Mouse (Mus musculus) embryonic facial prominence, embryonic 14.5 days (tissue): ENCODE measurements around the gene Uaca. TPM values are rescaled to one million over a fixed set of nuclear protein-coding genes. Genes with fewer than 3 reads are reported as not detected.

Source experiments
- ATAC-seq: fragments of 200-750 bp; cut with Nextera tagmentation; 2 replicates; pipeline ENCODE4 v1.8.0; 2017; ENCODE audit warnings: low read depth, moderate number of reproducible peaks, moderate TSS enrichment
- DNase-seq: peaks from one replicate; pipeline ENCODE4 v3.0.0-alpha.2; 2015; ENCODE audit warnings: low spot score
- H3K27ac ChIP-seq: fragments of 300-500 bp; sonication (generic); replicated peaks from 2 replicates; pipeline ENCODE4 v1.5.1; 2014; ENCODE audit warnings: low read depth, mild to moderate bottlenecking, low read length, moderate library complexity
- H3K27me3 ChIP-seq: fragments of 300-500 bp; sonication (generic); replicated peaks from 2 replicates; pipeline ENCODE4 v1.6.1; 2014; ENCODE audit warnings: low read length; ENCODE audit not compliant: control insufficient read depth, insufficient read depth
- H3K36me3 ChIP-seq: fragments of 300-500 bp; sonication (generic); 2 replicates; pipeline ENCODE4 v1.6.1; 2014; ENCODE audit warnings: low read length, mixed read lengths; ENCODE audit not compliant: control insufficient read depth, insufficient read depth
- H3K4me1 ChIP-seq: fragments of 300-500 bp; sonication (generic); 2 replicates; pipeline ENCODE4 v1.6.1; 2014; ENCODE audit warnings: antibody characterized with exemption, low read length; ENCODE audit not compliant: control insufficient read depth, insufficient read depth
- H3K4me2 ChIP-seq: fragments of 300-500 bp; sonication (generic); 2 replicates; pipeline ENCODE4 v1.6.1; 2014; ENCODE audit warnings: low read depth, mild to moderate bottlenecking, low read length, moderate library complexity, mixed read lengths
- H3K4me3 ChIP-seq: fragments of 300-500 bp; sonication (generic); 2 replicates; pipeline ENCODE4 v1.5.1; 2014; ENCODE audit warnings: low read depth, mild to moderate bottlenecking, low read length
- H3K9ac ChIP-seq: fragments of 300-500 bp; sonication (generic); 2 replicates; pipeline ENCODE4 v1.6.1; 2014; ENCODE audit warnings: low read depth, mild to moderate bottlenecking, low read length, moderate library complexity, mixed read lengths
- H3K9me3 ChIP-seq: fragments of 300-500 bp; sonication (generic); 2 replicates; pipeline ENCODE4 v1.6.1; 2016; ENCODE audit warnings: low read length; ENCODE audit not compliant: control insufficient read depth
- WGBS: fragments of 180-500 bp; shearing (Covaris S2); extraction: QIAGEN DNeasy Blood & Tissue Kit; methylation state at CpG from one replicate; pipeline ENCODE4 v1.1.7; 2014; 5-methylcytosine and 5-hydroxymethylcytosine counted together
- polyA plus RNA-seq: library from polyadenylated mRNA; unstranded; fragments of >200 nt; fragmentation: Nextera tagmentation; extraction: Ambion mirVana; gene quantifications from 2 replicates; pipeline ENCODE4 v1.2.1, GENCODE M21; 2014

Uaca gene
- polyA plus RNA-seq, 1 experiment from 2014 or later: 31.8 TPM

DNA sequence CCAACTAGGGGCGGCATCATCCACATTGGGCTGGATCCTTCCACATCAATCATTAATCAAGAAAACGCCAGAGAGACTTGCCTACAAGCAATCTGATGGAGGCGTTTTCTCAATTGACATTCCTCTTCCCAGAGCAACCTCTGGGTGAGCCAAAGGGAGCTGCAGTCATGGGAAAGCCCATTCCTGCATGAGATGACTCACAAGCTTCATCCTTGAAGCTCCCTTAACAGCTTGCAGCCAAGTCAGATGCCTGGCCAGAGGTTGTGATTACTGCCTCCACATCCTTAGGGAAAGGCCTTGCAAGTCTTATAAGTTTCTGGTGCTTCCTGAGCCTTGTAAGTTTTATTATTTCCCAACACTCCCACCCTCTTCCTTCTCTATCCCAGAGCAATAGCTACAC is 119.3 kb downstream of the Uaca start:
- 73% methylated on average over 3 of the region's 3 CpGs for WGBS
- Histone ChIP-seq H3K4me3 (no peak overlapping the region), H3K27me3 (no peaks in the 10 kb centered on the region), H3K4me2 (no peak overlapping the region), H3K27ac (no peak overlapping the region), H3K36me3 (no peaks in the 10 kb centered on the region), H3K9ac (no peak overlapping the region), H3K9me3 (no peaks in the 10 kb centered on the region), H3K4me1 (no peaks in the 10 kb centered on the region)
- no peak for ATAC-seq
- DNase-seq: no peak

GRCm38 (mm10) chr9:60919936-60920672 is 125.8 kb downstream of the Uaca start:
- WGBS: 25% methylated on average over 8 of the region's 8 CpGs

DNA sequence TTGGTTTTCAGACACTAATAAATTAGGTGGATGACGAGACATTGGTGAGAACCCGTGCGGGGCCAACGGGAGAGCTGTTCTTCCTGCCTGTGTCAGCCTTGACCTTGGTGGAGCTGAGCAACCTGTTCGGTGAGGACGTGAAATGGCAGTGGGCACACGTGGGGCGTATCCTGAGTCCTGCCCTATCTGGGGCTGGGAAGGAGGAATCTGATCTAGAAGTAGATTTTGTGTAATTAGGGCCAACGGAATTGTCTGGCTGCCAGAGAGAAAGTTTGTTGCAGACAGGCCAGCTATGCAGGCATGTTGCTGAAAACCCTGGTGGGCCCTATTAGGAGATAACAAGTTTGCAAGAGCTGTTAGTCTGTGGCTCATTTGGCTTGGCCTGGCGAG is 126.3 kb downstream of the Uaca start:
- ATAC-seq (peak; percentile 50; the same call in 1 of the 2 replicates), DNase-seq (peak; percentile 77)
- Histone ChIP-seq H3K9ac (no peak overlapping the region), H3K4me1 (peaks cover 22% of the 10 kb centered on the region), H3K36me3 (no peaks in the 10 kb centered on the region), H3K27me3 (no peaks in the 10 kb centered on the region), H3K4me2 (no peak overlapping the region), H3K4me3 (no peak overlapping the region), H3K27ac (peak overlapping the region; percentile 67), H3K9me3 (no peaks in the 10 kb centered on the region)
- 35% methylated on average over 10 of the region's 10 CpGs for WGBS

More at GRCm38 (mm10) chr9:60919936-60920672, 125.8 kb downstream of the Uaca start:
- DNase-seq: peak; percentile 70
- Histone ChIP-seq H3K4me2 (no peak overlapping the region), H3K27ac (peak overlapping the region; percentile 67), H3K9me3 (no peaks in the 10 kb centered on the region), H3K36me3 (no peaks in the 10 kb centered on the region), H3K9ac (no peak overlapping the region), H3K27me3 (no peaks in the 10 kb centered on the region), H3K4me1 (peaks cover 19% of the 10 kb centered on the region), H3K4me3 (no peak overlapping the region)
- ATAC-seq: peak; percentile 57; the same call in 1 of the 2 replicates

- no peak for ATAC-seq
- Histone ChIP-seq H3K4me2 (no peak overlapping the region), H3K36me3 (no peaks in the 10 kb centered on the region), H3K9ac (no peak overlapping the region), H3K27ac (no peak overlapping the region), H3K4me3 (no peak overlapping the region), H3K27me3 (no peaks in the 10 kb centered on the region), H3K4me1 (peaks cover 27% of the 10 kb centered on the region), H3K9me3 (no peaks in the 10 kb centered on the region)
- 81% methylated on average over 4 of the region's 4 CpGs for WGBS
- no peak for DNase-seq
These were observed 126.9 kb downstream of the Uaca start for GRCm38 (mm10) chr9:60921287-60921686.

GRCm38 (mm10) chr9:60921831-60922230 is 127.5 kb downstream of the Uaca start:
- no peaks in the 10 kb centered on the region for H3K9me3 ChIP-seq
- no peak for ATAC-seq
- no peak overlapping the region for H3K9ac ChIP-seq
- 78% methylated on average over 5 of the region's 5 CpGs for WGBS
- no peaks in the 10 kb centered on the region for H3K36me3 ChIP-seq
- no peak overlapping the region for H3K4me2 ChIP-seq
- H3K27me3 ChIP-seq: no peaks in the 10 kb centered on the region
- no peak overlapping the region for H3K4me3 ChIP-seq
- H3K27ac ChIP-seq: no peak overlapping the region
- DNase-seq: no peak
- peaks cover 27% of the 10 kb centered on the region for H3K4me1 ChIP-seq

GRCm38 (mm10) chr9:60926301-60926700 is 132.0 kb downstream of the Uaca start:
- Histone ChIP-seq H3K4me3 (no peak overlapping the region), H3K4me1 (peaks cover 9% of the 10 kb centered on the region), H3K27ac (peak overlapping the region; percentile 50; the same call in 1 of the 2 replicates), H3K9me3 (no peaks in the 10 kb centered on the region), H3K27me3 (no peaks in the 10 kb centered on the region), H3K4me2 (no peak overlapping the region), H3K36me3 (no peaks in the 10 kb centered on the region), H3K9ac (no peak overlapping the region)
- 30% methylated on average over 9 of the region's 9 CpGs for WGBS
- ATAC-seq: peak; percentile 76
- peak; percentile 91 for DNase-seq

DNA sequence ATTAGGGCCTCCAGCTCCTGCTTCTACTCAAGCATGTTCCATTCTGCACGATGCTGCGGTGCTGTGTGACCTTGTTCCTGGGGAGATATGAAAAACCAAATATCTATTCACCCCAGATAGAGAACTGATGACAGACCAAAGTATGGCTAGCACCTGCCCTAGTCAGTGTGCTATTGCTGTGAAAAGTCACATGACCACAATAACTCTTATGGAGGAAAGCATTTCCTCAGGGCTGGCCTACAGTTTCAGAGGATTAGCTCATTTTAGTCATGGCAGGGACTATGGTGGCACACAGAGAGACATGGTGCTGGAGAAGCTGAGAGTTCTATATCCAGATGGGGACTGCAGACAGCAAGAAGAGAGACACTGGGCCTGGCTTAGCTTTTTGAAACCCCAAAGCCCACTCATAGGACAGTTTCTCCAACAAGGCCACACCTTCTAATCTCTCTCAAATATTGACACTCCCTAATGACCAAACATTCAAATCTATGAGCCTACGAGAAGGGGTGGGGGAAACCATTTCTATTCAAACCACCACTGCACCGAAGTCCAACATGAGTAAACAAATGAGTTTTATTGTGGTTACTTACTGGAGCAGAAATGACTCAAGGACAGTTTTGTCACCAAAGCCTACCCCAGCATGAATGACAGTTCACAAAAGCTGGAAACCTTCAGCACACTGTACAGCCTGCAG is 135.1 kb downstream of the Uaca start:
- H3K9ac ChIP-seq: no peak overlapping the region
- DNase-seq (no peak), ATAC-seq (no peak)
- H3K27ac ChIP-seq: no peak overlapping the region
- H3K9me3 ChIP-seq: no peaks in the 10 kb centered on the region
- no peak overlapping the region for H3K4me2 ChIP-seq
- peaks cover 8% of the 10 kb centered on the region for H3K4me1 ChIP-seq
- H3K36me3 ChIP-seq: no peaks in the 10 kb centered on the region
- 93% methylated on average over 4 of the region's 4 CpGs for WGBS
- H3K4me3 ChIP-seq: no peak overlapping the region
- no peaks in the 10 kb centered on the region for H3K27me3 ChIP-seq
